Mouse (Mus musculus): ENCODE measurements around the gene Adipor2. TPM values are rescaled to one million over a fixed set of nuclear protein-coding genes. Genes with fewer than 3 reads are reported as not detected.
A peak's percentile ranks its signal among the peaks of the same experiment; 100 is the strongest.
"Not testable (repeated sequence)": the region's sequence is repeated elsewhere in the genome, so short reads cannot be mapped to it uniquely, and the experiment has no call there.

Gene Adipor2
- total RNA-seq (2021), result 158 and 194 TPM in 2 replicates
- long read RNA-seq, experiment 1, full-length matches to known transcripts, result 14 of 100 reads
- long read RNA-seq, experiment 1, partial matches to known transcripts, result 4 of 100 reads
- long read RNA-seq, experiment 1, other reads (novel, unspliced or antisense), result 82 of 100 reads
- long read RNA-seq, experiment 2, full-length matches to known transcripts, result 23 of 127 reads
- long read RNA-seq, experiment 2, partial matches to known transcripts, result 1 of 127 reads
- long read RNA-seq, experiment 2, other reads (novel, unspliced or antisense), result 103 of 127 reads

DNA sequence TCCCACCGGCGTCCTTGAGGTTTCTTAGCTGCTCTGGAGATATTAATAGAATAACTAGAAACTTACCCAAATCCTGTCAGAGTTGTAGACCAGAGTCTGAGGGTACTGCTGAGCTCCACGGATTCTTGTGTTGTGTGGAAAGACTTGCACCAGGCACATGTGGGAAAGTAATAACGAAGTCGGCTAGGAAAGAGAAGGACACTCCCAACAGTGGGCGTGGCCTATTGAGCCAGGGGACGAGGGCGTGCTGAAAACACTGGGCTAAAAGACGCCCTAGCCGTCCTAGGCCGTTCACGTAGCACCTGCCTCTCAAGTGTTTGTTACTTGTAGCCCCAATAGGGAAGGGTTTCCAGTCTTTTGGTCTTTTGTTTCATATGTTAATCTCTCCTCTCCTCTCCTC lies at the start of gene Adipor2:
Gene Adipor2 (minus strand): TSS at position 351 of the 400 bp plus-strand sequence.
- DNase-seq, result peak; percentile 87

DNA sequence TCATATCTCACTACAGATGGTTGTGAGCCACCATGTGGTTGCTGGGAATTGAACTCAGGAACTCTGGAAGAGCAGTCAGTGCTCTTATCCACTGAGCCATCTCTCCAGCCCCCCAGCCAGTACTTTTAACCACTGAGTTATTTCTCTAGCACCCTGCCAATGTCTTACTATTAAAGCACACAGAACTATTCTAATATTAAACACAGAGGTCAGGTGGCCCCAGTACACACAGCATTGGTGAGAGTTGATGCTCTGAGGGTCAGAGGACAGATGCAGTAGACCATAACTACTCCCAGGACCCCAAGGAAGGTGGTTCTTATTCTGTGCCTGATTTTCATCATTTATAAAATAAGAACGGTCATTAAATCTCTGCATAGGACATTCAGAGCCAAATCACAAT lies 48.7 kb upstream of the Adipor2 start:
- no peak for DNase-seq

DNA sequence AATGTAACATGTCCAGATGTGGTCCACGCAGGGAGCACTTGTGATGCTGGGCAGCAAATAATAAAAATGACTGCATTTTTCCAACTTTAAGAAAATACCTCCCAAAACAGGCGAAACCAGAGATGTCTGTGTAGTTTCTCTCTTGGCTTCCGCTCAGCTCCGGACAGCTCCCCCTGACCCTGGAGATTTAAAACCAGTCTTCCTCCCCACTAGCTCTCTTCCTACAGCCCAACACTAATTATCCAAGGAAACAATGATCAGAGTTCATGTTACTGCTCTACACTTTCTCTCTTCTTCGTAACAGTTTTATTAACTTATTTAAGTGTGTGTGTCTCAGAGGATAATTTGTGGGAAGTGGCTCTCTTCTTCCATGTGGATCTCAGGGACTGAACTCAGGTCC lies 42.9 kb upstream of the Adipor2 start:
- no peak for DNase-seq

DNA sequence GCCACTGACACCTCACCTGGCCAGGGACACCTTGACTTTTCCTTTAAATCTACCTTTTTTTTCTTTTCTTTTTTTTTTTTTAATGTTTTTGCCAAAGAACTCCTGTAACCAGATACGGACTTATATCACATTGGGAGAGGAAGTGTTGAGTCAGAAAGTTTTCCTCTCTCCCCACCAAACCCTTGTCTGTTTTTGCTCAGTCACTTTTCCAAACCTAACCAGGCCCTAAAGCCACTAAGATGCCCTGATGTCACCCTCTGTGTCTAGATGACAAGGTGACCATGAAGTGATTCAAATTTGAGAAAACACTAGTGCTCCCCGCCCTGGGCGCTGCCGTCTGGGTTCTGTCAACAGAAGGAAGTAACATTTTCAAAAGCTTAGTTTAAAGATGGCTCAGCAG lies 41.5 kb upstream of the Adipor2 start:
- DNase-seq, result no peak

DNA sequence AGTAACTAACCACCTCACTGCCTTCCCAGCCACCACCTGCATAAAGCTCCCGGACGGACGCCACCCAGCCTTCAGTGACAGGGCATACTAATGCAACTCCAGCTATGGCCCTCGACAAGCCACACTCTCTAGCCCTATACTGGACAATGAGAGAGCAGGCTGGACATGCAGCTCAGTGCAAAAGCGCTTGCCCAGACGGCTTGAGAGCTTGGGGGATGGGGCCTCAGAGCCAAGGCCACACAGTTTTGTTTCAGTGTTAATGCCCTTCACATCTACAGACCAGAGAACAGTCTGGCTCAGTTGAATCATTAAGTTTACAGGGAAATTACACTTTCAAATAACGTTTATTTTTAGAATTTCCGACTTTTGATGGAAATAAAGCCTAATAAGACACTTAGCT lies 40.7 kb upstream of the Adipor2 start:
- peak; percentile 43 for DNase-seq

DNA sequence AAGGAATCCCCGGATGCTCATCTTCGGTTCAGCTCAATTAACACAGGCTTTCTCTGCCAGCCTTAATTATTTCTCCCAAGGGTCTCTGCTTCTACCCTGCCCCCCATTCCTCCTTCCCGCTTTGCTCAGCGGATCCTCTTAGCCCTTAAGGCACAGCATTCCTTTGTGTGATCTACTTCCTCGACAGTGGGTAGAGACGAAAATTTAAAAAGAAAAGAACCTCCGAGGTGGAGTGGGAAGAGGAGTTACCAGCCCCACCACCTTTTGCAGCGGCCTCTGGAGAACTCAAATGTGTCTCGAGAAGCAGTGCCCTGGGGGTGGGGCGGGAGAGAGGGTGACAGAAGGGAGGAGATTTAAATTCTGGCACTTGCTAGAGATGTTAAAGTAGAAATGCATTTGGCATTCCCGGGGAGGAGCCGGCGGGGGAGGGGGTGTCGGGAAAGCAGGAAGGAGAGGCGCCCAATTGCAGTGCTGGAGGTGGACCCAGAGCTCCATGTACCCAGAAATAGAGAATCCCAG lies 34.5 kb upstream of the Adipor2 start:
- peak; percentile 85 for DNase-seq

DNA sequence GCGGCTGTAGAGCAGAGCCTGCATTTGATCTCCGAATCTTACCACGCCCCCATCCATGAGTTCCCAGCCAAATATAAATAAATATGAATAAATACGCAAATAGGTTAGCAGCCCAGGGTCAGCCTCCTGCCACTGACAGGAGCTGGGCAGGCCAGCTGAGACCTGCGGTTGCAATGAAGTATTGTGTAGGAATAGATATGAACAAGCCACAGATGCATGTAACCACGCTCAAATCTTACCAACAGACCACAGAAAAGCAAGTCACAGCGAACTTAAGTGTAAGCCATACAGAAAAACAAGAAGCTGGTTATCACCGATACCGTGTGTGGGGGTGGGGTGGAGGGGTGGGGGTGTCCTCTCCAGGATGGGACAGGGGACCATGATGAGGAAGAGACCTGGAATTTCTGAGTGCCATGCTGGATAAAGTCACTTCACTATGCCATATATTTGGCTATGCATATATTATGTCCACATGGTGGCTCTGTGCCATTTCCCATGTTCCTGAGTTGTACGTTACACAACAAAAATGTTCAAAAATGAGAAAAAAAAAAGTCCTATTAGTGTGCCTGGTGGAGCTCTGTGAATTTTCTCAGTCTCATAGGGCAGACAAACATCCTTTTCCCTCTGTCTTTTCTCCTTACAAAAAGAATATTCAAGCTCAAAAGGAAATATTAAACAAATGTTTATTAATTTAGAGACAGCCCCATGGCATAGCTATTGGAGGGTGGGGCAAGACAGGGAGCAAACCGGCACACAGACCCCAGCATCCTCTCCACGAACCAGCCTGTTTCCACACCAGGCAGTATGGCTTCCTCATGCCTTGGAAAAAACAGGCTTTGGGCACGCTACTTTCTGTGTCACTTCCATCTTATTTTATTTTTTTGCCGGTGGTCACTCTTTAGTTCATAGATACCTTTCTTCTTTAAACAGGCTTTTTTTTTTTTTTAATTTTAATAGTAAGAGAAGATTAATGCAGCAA lies 33.8 kb upstream of the Adipor2 start:
- no peak for DNase-seq

DNA sequence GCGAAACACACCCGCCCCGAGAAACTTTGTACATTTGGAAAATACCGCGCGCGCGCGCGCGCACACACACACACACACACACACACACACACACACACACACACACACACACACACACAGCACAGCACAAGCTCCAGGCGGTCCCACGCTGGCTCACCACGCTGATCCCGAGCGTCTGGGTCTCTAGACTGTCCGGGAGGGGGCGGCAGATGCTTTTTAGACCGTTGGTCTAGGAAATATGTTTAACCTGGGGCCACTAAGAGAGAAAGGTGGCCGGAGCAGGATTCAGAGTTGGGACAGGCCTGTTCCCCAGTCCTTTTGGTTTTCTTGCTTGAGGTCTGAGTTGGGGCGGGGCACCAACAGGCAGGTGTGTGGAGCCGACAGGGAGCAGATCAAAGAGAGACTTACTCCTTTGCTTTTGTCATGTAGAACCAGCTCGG lies 31.6 kb upstream of the Adipor2 start:
- peak; percentile 89 for DNase-seq

DNA sequence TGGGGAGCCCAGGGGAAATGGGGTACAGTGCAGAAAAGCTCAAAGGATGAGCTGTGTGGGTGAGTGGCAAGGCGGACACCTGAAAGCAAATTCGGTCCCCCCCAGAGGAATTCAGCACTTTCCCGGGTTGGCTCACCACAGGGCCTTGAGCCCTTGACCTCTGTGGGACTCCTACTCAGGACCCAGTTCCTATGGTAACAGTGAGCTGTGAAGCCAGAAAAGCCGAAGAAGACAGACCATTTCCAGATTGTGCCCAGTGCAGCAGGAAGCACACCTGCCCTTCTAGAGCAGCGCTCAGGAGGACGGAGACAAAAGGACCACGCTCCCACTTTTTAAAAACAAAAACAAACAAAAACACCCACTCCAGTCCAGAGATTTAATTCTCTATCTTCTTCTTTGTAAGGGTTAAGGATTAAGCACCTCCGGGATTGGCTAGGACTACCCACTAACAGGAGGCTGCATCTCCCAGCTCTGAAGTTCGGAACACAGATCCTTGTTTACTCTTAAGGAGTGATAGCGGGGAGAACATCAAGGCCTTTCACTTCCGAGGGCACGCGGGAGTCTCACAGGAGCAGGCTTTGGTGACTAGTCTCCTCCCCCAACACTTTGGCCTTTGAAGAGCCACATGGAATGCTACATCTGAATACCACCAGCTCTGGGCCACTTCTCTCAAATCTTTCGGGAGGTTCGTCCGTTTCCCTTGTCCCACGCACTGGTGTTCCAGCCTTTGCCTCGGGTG lies 31.0 kb upstream of the Adipor2 start:
- peak; percentile 63 for DNase-seq

DNA sequence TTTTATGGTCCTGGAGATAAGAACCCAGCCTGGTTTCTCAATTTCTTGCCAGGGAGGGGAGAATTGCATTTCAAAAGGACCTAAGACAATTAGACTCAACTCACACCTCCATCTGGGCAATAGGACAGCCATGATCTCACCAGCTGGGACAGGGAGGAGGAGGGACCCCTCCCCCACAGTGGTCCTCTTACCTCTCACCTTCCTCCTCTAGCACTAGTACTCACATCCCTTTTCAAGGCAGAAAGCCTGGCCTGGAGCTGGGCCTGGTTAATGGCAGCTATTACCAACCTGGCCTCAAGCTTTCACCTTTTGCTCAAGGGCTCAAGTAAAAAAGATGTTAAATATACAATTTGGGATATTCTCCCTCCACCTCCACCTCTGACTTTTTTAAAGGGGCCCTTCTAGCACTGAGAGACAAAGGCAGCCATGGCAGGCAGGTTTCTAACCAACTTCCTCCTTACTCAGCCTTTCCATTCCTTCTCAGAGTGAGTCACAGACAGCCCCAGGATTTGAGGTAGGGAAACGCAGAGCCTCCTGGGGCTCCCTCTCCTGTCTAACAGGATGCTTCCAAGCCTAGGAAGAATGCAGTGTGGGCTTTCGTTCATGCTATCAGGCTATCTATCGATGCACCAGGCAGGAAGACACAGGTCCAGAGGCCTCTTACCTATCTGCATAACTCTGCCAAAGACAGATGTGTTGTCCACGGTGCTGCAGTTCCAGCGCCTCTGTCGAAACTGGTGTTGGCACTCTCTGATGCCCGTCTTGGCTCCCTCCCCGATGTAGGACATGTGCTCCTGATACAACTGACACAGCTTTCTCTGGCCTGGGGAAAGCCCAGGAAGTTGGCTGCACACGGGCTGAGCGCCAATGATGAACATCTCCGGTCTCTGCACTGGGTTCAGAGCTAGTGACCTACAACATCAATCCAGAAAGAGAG lies 28.4 kb upstream of the Adipor2 start:
- peak; percentile 77 for DNase-seq

DNA sequence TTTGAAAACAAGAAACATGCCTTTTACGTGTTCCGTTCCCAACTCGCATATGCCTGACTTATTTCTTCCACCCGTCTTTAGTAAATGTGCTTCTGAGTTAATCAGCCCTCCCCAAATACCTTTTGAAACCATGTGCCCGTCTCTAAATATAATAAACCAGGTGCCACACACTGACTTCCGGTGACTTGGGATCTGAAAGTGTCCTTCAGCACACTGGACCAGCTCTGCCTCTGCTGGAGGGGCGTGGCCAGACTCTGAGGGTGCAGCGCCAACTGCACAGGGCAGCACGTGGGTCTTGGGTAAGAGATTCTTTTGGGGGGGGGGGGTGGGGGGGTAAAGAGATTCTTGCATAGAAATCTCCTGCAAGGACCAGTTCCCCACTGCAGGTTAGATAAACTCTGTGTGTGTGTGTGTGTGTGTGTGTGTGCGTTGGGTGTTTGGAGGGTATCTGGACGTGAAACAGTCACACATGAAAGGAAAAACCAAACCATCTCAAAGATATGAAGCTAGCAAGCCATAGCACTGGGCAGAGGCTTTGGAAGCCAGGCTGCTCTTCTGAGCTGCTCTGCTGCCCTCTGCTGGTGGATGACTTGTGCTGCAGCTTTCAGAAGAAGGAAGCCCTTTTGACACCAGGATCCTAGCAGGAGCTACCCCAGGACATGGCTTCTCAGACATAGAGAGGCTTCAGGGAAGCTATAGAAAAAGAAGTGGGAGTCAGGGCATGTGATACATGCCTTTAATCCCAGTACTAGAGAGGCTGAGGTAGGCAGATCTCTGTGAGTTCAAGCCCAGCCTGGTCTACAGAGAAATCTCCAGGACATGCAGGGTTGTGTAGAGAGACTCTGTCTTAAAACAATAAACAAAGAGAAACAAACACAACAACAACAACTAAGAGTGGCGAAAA lies 26.5 kb upstream of the Adipor2 start:
- DNase-seq, result peak; percentile 91

DNA sequence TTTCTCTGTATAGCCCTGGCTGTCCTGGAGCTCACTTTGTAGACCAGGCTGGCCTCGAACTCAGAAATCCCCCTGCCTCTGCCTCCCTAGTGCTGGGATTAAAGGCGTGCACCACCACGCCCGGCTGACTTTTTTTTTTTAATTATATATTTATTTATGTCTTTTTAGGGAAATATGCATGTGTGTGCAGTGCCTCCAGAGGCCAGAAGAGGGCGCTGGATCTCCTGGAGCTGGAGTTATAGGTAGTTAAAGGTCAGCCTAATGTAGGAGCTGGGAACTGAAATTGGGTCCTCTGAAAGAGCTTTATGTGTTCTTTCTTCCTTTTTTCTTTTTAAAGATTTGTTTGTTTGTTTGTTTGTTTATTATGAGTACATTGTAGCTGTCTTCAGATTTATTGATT lies 25.2 kb upstream of the Adipor2 start:
- DNase-seq, result not testable (repeated sequence)

DNA sequence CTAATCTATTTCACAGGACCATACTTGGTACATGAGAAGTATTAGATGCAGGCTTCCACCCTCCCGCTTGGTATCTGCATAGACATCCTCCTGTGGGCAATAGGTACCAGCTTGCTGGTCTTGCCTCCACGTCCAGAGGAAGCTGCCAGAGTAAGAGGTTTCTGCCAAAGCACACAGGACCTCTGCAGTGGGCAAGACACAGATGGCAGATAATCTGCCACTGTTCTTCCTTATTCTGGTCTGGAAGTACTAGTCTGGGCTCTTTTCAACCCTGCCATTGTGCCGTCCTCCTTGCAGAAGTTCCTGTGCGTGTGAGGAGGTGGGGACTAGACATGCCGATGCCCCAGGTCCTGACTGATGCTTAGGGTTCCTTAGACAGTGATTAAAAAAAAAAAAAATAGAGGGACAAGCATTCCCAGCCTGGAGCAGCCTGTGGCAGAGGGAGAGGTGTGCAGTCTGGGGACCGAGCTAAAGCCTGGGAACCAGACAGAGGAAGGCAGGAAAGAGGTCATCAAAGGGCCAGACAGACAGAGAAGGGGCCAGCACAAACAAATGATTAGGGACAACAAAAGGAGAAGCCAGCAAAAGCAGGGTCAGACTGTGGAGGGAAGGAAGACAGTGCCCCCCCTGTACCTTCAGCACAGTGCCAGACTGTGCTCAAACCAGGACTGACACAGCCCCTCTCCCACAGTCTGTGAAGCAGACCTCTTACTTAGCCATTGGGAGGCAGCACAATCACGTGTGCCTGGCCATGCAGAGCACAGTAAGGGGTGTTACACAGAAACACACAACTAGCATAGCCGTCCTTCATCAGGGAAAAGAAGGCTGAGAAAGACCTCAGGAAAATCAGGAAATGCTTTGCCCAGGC lies 20.6 kb upstream of the Adipor2 start:
- no peak for DNase-seq

DNA sequence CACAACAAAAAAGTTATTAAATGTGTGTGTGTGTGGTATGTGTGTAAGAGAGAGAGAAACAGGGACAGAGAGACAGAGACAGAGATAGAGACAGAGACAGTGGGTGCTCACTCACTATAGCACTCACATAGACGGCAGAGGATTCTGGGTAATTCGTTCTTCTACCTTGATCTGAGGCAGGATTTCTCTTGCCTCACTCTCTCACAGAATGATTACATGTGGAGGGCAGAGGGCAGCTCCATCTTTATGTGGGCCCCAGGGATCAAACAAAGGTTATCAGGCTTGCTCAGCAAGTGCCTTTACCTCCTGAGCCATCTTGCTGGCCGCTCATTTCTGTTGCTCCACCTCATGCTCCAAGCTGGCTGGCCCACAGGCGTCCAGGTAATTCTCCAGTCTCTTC lies 16.9 kb upstream of the Adipor2 start:
- DNase-seq, result no peak

DNA sequence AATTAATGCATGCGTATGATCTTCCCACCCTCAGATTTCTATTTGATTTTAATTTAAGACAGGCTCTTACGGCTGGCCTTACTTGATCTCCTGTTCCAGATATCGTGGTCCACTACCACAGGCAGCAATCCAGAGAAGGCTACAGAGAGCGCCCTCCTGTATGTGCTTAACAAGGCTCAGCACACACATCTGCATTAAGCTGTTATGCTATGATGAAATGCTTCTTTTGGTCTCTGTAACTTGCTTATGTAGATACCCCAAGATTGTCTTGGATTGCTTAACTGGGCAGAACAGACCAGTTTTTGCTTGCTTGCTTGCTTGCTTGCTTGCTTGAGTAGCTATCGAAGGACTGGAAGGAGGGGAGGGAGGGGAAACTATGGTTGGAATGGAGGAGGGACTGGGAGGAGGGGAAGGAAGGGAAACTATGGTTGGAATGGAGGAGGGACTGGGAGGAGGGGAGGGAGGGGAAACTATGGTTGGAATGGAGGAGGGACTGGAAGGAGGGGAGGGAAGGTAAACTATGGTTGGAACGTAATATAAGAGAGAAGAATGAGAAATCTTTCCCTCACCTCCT lies 14.3 kb upstream of the Adipor2 start:
- no peak for DNase-seq

DNA sequence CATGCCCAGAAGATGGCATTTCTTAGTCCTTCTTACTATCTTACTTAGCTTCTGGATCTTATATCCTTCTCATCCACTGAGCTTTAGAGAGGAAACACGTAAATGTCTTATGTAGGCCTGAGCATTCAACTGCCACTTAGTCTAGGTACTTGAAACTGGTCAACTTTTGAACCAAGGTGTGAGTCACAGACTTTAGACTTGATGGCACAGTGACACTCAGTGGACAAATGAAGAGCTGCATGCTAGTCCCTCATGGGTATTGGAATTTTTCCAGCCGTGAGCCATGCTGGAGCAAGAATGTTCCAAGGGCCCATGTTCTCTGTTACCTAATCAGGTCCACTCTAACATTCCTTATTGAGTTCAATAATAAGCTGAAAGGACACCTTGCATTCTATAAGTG lies 13.0 kb upstream of the Adipor2 start:
- peak; percentile 80 for DNase-seq

DNA sequence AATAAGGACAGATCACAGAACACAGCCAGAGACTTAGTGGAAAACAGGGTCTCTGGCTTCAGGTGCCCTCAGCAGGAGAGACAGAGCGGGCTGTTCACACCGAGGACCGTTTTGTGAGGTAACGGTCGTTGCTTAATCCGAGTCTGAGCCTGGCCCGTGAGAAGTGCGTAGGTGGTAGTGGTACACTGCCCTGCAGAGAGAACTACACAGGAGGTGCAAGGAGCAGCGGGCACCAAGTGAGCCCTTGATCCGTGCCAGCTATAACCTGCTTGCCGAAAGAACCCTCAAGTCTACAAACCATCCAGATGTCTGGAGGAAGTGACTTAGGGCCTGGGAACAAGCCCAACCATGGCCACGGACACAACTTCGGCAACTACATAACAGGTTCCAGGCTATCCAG lies 11.8 kb upstream of the Adipor2 start:
- DNase-seq, result no peak

DNA sequence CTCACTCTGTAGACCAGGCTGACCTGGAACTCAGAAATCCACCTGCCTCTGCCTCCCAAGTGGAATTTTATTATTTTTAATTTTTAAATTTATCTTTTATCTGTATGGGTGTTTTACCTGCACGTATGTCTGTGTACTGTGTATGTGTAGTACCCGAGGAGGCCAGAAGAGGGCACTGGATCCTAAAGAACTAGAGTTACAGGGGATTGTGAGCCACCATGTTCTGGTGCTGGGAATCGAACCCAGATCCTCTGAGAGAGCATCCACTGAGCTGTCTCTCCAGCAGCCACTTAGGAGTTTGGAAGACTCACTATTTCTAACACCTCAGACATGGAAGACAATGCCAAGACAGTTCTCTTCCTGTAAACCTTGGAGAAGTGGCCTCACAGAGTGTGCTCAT lies 11.1 kb upstream of the Adipor2 start:
- DNase-seq, result peak; percentile 53

DNA sequence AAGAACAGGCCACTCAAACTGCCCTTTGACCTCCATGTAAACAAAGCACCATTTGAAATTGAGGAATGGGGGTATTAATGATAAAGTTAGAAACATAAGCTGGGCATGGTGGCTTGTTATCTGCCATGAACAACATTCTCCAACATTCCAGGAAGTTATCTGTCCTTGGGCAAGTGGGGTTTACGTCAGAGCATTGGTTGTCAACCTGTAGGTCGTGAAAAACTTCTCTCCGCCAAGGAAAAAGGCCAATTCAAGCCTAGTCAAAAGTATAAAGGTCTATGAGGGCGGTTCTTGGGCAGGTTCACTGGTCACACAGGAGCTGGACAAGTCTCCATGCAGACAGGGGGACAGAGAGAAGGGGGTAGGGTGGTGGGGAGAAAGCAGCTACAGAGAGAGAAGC lies 3.5 kb upstream of the Adipor2 start:
- no peak for DNase-seq

Data from adrenal gland, postnatal 14 days (tissue).